Mouse (Mus musculus) megakaryocyte, embryonic 14.5 days (primary cell): ENCODE results near the gene Rtp3. TPM values are rescaled to one million over a fixed set of nuclear protein-coding genes. Genes with fewer than 3 reads are reported as not detected.

Source experiments
- H3K27me3 ChIP-seq: replicated peaks from 2 replicates; pipeline ENCODE3; 2012; ENCODE audit warnings: inconsistent platforms
- H3K36me3 ChIP-seq: replicated peaks from 2 replicates; pipeline ENCODE3; 2012; ENCODE audit warnings: low read length, inconsistent platforms, mixed read lengths
- H3K4me1 ChIP-seq: 2 replicates; pipeline ENCODE4 v1.6.1; 2012; ENCODE audit warnings: inconsistent platforms
- H3K4me3 ChIP-seq: replicated peaks from 2 replicates; pipeline ENCODE3; 2012; ENCODE audit warnings: moderate library complexity, mild to moderate bottlenecking, inconsistent platforms
- H3K9me3 ChIP-seq: 2 replicates; pipeline ENCODE4 v1.6.1; 2012; ENCODE audit warnings: inconsistent platforms
- FLI1 ChIP-seq: IDR thresholded peaks from 2 replicates; pipeline ENCODE4 v1.6.1; 2012; ENCODE audit warnings: low read length, inconsistent platforms, mixed read lengths
- GATA1 ChIP-seq: IDR thresholded peaks from 3 replicates; pipeline ENCODE4 v1.6.1; 2012; ENCODE audit warnings: mixed read lengths, low read length, inconsistent platforms, borderline replicate concordance
- polyA plus RNA-seq: library from polyadenylated mRNA; stranded (reverse); fragments of >175 nt; gene quantifications from 2 replicates; pipeline ENCODE4 v1.2.3, GENCODE M21; 2012; ENCODE audit warnings: low replicate concordance; ENCODE audit not compliant: insufficient read depth

Gene Rtp3
- polyA plus RNA-seq, 1 experiment, result not detected

GRCm38 (mm10) chr9:110985951-110986350 lies 4.4 kb downstream of the Rtp3 start:
- H3K9me3 ChIP-seq, result no peaks in the 10 kb centered on the region; the same call in 1 of the 2 replicates
- H3K4me3 ChIP-seq, result no peak overlapping the region
- H3K27me3 ChIP-seq, result peaks cover 15% of the 10 kb centered on the region
- H3K4me1 ChIP-seq, result peaks cover 52% of the 10 kb centered on the region
- H3K36me3 ChIP-seq, result no peaks in the 10 kb centered on the region
- TF ChIP-seq FLI1 (no peak), GATA1 (no peak)

- Histone ChIP-seq H3K36me3 (no peaks in the 10 kb centered on the region), H3K4me3 (no peak overlapping the region), H3K4me1 (peaks cover 48% of the 10 kb centered on the region), H3K9me3 (no peaks in the 10 kb centered on the region; the same call in 1 of the 2 replicates), H3K27me3 (peaks cover 13% of the 10 kb centered on the region)
- no peak for TF ChIP-seq FLI1
These were observed 4.8 kb downstream of the Rtp3 start for GRCm38 (mm10) chr9:110985541-110985940.

- Histone ChIP-seq H3K9me3 (no peaks in the 10 kb centered on the region; the same call in 1 of the 2 replicates), H3K27me3 (peaks cover 4% of the 10 kb centered on the region), H3K4me1 (peaks cover 35% of the 10 kb centered on the region), H3K36me3 (no peaks in the 10 kb centered on the region), H3K4me3 (no peak overlapping the region)
- no peak for TF ChIP-seq GATA1
- TF ChIP-seq FLI1, result no peak
These were observed 6.3 kb downstream of the Rtp3 start for GRCm38 (mm10) chr9:110984096-110984495.

- no peak for TF ChIP-seq GATA1
- TF ChIP-seq FLI1, result no peak
- Histone ChIP-seq H3K4me1 (peaks cover 31% of the 10 kb centered on the region), H3K4me3 (no peak overlapping the region), H3K9me3 (no peaks in the 10 kb centered on the region; the same call in 1 of the 2 replicates), H3K27me3 (no peaks in the 10 kb centered on the region), H3K36me3 (no peaks in the 10 kb centered on the region)
These were observed 8.0 kb downstream of the Rtp3 start for GRCm38 (mm10) chr9:110982351-110982750.

- peaks cover 18% of the 10 kb centered on the region for H3K4me1 ChIP-seq
- H3K4me3 ChIP-seq, result no peak overlapping the region
- no peaks in the 10 kb centered on the region for H3K9me3 ChIP-seq
- TF ChIP-seq GATA1, result no peak
- no peak for TF ChIP-seq FLI1
- H3K36me3 ChIP-seq, result no peaks in the 10 kb centered on the region
- H3K27me3 ChIP-seq, result no peaks in the 10 kb centered on the region
These were observed 11.0 kb downstream of the Rtp3 start for GRCm38 (mm10) chr9:110979411-110979810.

GRCm38 (mm10) chr9:110965910-110966231 lies 24.5 kb downstream of the Rtp3 start:
- Histone ChIP-seq H3K9me3 (no peaks in the 10 kb centered on the region), H3K4me1 (0 out of 2 replicates have a peak, but pooled peaks cover 2% of the 10 kb centered on the region), H3K36me3 (no peaks in the 10 kb centered on the region), H3K4me3 (no peak overlapping the region), H3K27me3 (no peaks in the 10 kb centered on the region)
- no peak for TF ChIP-seq GATA1
- TF ChIP-seq FLI1, result no peak

- no peaks in the 10 kb centered on the region for H3K9me3 ChIP-seq
- no peaks in the 10 kb centered on the region for H3K36me3 ChIP-seq
- TF ChIP-seq GATA1 (no peak), FLI1 (no peak)
- H3K4me1 ChIP-seq, result peaks cover 8% of the 10 kb centered on the region; the same call in 1 of the 2 replicates
- peaks cover under 1% of the 10 kb centered on the region for H3K27me3 ChIP-seq
- no peak overlapping the region for H3K4me3 ChIP-seq
These were observed 25.1 kb downstream of the Rtp3 start for GRCm38 (mm10) chr9:110965062-110965909.

GRCm38 (mm10) chr9:110963566-110964115 lies 26.7 kb downstream of the Rtp3 start:
- Histone ChIP-seq H3K36me3 (no peaks in the 10 kb centered on the region), H3K4me1 (peaks cover 8% of the 10 kb centered on the region; the same call in 1 of the 2 replicates)
- TF ChIP-seq FLI1 (no peak), GATA1 (no peak)

GRCm38 (mm10) chr9:110961386-110961785 lies 29.0 kb downstream of the Rtp3 start:
- Histone ChIP-seq H3K36me3 (no peaks in the 10 kb centered on the region), H3K4me1 (peaks cover 8% of the 10 kb centered on the region; the same call in 1 of the 2 replicates), H3K9me3 (no peaks in the 10 kb centered on the region), H3K27me3 (peaks cover 12% of the 10 kb centered on the region), H3K4me3 (no peak overlapping the region)
- TF ChIP-seq FLI1, result no peak
- no peak for TF ChIP-seq GATA1

More at GRCm38 (mm10) chr9:110963566-110964115, 26.7 kb downstream of the Rtp3 start:
- Histone ChIP-seq H3K4me3 (no peak overlapping the region), H3K27me3 (peaks cover 4% of the 10 kb centered on the region), H3K9me3 (no peaks in the 10 kb centered on the region)

GRCm38 (mm10) chr9:110960230-110961149 lies 29.9 kb downstream of the Rtp3 start:
- no peaks in the 10 kb centered on the region for H3K36me3 ChIP-seq
- no peaks in the 10 kb centered on the region for H3K9me3 ChIP-seq
- TF ChIP-seq GATA1 (no peak), FLI1 (no peak)
- H3K27me3 ChIP-seq, result peaks cover 21% of the 10 kb centered on the region
- no peak overlapping the region for H3K4me3 ChIP-seq
- H3K4me1 ChIP-seq, result peaks cover 8% of the 10 kb centered on the region; the same call in 1 of the 2 replicates
